Mouse (Mus musculus) forebrain, embryonic 10.5 days (tissue): ENCODE results near the gene Dhrs4. TPM values are rescaled to one million over a fixed set of nuclear protein-coding genes. Genes with fewer than 3 reads are reported as not detected.

Source experiments
- DNase-seq: peaks from one replicate; pipeline ENCODE4 v3.0.0-alpha.2; 2017; ENCODE audit warnings: low spot score; ENCODE audit errors: extremely low spot score
- H3K27ac ChIP-seq: fragments of 300-500 bp; sonication (generic); 2 replicates; pipeline ENCODE4 v1.5.1; 2016; ENCODE audit warnings: mild to moderate bottlenecking
- H3K27me3 ChIP-seq: fragments of 300-500 bp; sonication (generic); 2 replicates; pipeline ENCODE4 v1.6.1; 2016; ENCODE audit warnings: mild to moderate bottlenecking; ENCODE audit not compliant: poor library complexity, severe bottlenecking
- H3K36me3 ChIP-seq: fragments of 300-500 bp; sonication (generic); replicated peaks from 2 replicates; pipeline ENCODE4 v1.6.1; 2016; ENCODE audit warnings: mild to moderate bottlenecking, moderate library complexity
- H3K4me1 ChIP-seq: fragments of 300-500 bp; sonication (generic); 2 replicates; pipeline ENCODE4 v1.6.1; 2016
- H3K4me3 ChIP-seq: fragments of 300-500 bp; sonication (generic); 2 replicates; pipeline ENCODE4 v1.5.1; 2016; ENCODE audit warnings: mild to moderate bottlenecking, moderate library complexity
- H3K9me3 ChIP-seq: fragments of 300-500 bp; sonication (generic); 2 replicates; pipeline ENCODE4 v1.6.1; 2016; ENCODE audit warnings: mild to moderate bottlenecking, moderate library complexity
- WGBS: fragments of 180-500 bp; shearing (Covaris S2); methylation state at CpG from one replicate; pipeline ENCODE4 v1.1.7; 2016; 5-methylcytosine and 5-hydroxymethylcytosine counted together
- polyA plus RNA-seq: library from polyadenylated mRNA; unstranded; fragments of >200 nt; fragmentation: Nextera tagmentation; extraction: Ambion mirVana; gene quantifications from 2 replicates; pipeline ENCODE4 v1.2.1, GENCODE M21; 2016

Gene Dhrs4
- polyA plus RNA-seq, 1 experiment from 2014 or later: 71.0 TPM

GRCm38 (mm10) chr14:55491291-55491833, 12.8 kb downstream of the Dhrs4 start:
- Histone ChIP-seq H3K27ac (peak overlapping the region; percentile 92), H3K36me3 (peaks cover 49% of the 10 kb centered on the region), H3K4me3 (peak overlapping the region; percentile 88), H3K27me3 (peaks cover 11% of the 10 kb centered on the region; the same call in 1 of the 2 replicates), H3K9me3 (no peaks in the 10 kb centered on the region), H3K4me1 (peaks cover 30% of the 10 kb centered on the region)
- DNase-seq: peak; percentile 82
- WGBS: under 1% methylated on average over 30 of the region's 30 CpGs

- no peaks in the 10 kb centered on the region for H3K9me3 ChIP-seq
- peaks cover 31% of the 10 kb centered on the region for H3K4me1 ChIP-seq
- no peak for DNase-seq
- peaks cover 51% of the 10 kb centered on the region for H3K36me3 ChIP-seq
- H3K27ac ChIP-seq: peak overlapping the region; percentile 92
- H3K4me3 ChIP-seq: peak overlapping the region; percentile 88
- WGBS: 54% methylated on average over 3 of the region's 3 CpGs
- H3K27me3 ChIP-seq: peaks cover 11% of the 10 kb centered on the region; the same call in 1 of the 2 replicates
Observed at GRCm38 (mm10) chr14:55492103-55492502, 13.5 kb downstream of the Dhrs4 start.

GRCm38 (mm10) chr14:55495509-55496240, 17.1 kb downstream of the Dhrs4 start:
- Histone ChIP-seq H3K27ac (no peak overlapping the region), H3K36me3 (peaks cover 62% of the 10 kb centered on the region), H3K9me3 (no peaks in the 10 kb centered on the region), H3K4me3 (no peak overlapping the region), H3K27me3 (peaks cover 3% of the 10 kb centered on the region; the same call in 1 of the 2 replicates), H3K4me1 (peaks cover 26% of the 10 kb centered on the region)
- DNase-seq: no peak
- WGBS: 76% methylated on average over 19 of the region's 20 CpGs

- no peaks in the 10 kb centered on the region for H3K9me3 ChIP-seq
- H3K27me3 ChIP-seq: peaks cover 3% of the 10 kb centered on the region; the same call in 1 of the 2 replicates
- 75% methylated on average over 15 of the region's 16 CpGs for WGBS
- no peak overlapping the region for H3K27ac ChIP-seq
- peaks cover 71% of the 10 kb centered on the region for H3K36me3 ChIP-seq
- 0 out of 2 replicates have a peak overlapping the region, but pooled peaks have one; percentile 5 for H3K4me3 ChIP-seq
- H3K4me1 ChIP-seq: peaks cover 13% of the 10 kb centered on the region
- no peak for DNase-seq
Observed at GRCm38 (mm10) chr14:55496761-55497448, 18.3 kb downstream of the Dhrs4 start.

GRCm38 (mm10) chr14:55497449-55497821, 18.9 kb downstream of the Dhrs4 start:
- DNase-seq: peak; percentile 85
- H3K27ac ChIP-seq: peak overlapping the region; percentile 60; the same call in 1 of the 2 replicates
- H3K27me3 ChIP-seq: peaks cover 3% of the 10 kb centered on the region; the same call in 1 of the 2 replicates
- no peaks in the 10 kb centered on the region for H3K9me3 ChIP-seq
- H3K4me3 ChIP-seq: 0 out of 2 replicates have a peak overlapping the region, but pooled peaks have one; percentile 5
- WGBS: 37% methylated on average over 6 of the region's 6 CpGs
- peaks cover 8% of the 10 kb centered on the region; the same call in 1 of the 2 replicates for H3K4me1 ChIP-seq
- H3K36me3 ChIP-seq: peaks cover 76% of the 10 kb centered on the region

- no peak for DNase-seq
- Histone ChIP-seq H3K36me3 (peaks cover 24% of the 10 kb centered on the region), H3K4me1 (peaks cover 5% of the 10 kb centered on the region; the same call in 1 of the 2 replicates), H3K27me3 (peaks cover 3% of the 10 kb centered on the region; the same call in 1 of the 2 replicates), H3K27ac (no peak overlapping the region), H3K9me3 (no peaks in the 10 kb centered on the region), H3K4me3 (no peak overlapping the region)
- WGBS: 88% methylated on average over 9 of the region's 9 CpGs
Observed at GRCm38 (mm10) chr14:55505612-55506011, 27.1 kb downstream of the Dhrs4 start.

- DNase-seq: no peak
- 64% methylated on average over 7 of the region's 7 CpGs for WGBS
- H3K4me1 ChIP-seq: peaks cover 13% of the 10 kb centered on the region; the same call in 1 of the 2 replicates
Observed at GRCm38 (mm10) chr14:55507801-55508200, 29.2 kb downstream of the Dhrs4 start.

GRCm38 (mm10) chr14:55509540-55509939, 31.0 kb downstream of the Dhrs4 start:
- H3K27ac ChIP-seq: no peak overlapping the region
- no peaks in the 10 kb centered on the region for H3K9me3 ChIP-seq
- H3K27me3 ChIP-seq: peaks cover 22% of the 10 kb centered on the region
- WGBS: 86% methylated on average over 10 of the region's 10 CpGs
- no peak for DNase-seq
- no peaks in the 10 kb centered on the region for H3K36me3 ChIP-seq
- H3K4me3 ChIP-seq: no peak overlapping the region
- H3K4me1 ChIP-seq: peaks cover 13% of the 10 kb centered on the region; the same call in 1 of the 2 replicates

More at GRCm38 (mm10) chr14:55507801-55508200, 29.2 kb downstream of the Dhrs4 start:
- Histone ChIP-seq H3K27ac (no peak overlapping the region), H3K27me3 (peaks cover 19% of the 10 kb centered on the region), H3K4me3 (no peak overlapping the region), H3K36me3 (peaks cover 6% of the 10 kb centered on the region; the same call in 1 of the 2 replicates), H3K9me3 (no peaks in the 10 kb centered on the region)

- Histone ChIP-seq H3K27me3 (peaks cover 22% of the 10 kb centered on the region), H3K36me3 (no peaks in the 10 kb centered on the region), H3K27ac (0 out of 2 replicates have a peak within 1 kb of the TSS, but pooled peaks have one; percentile 15), H3K4me1 (peaks cover 13% of the 10 kb centered on the region; the same call in 1 of the 2 replicates), H3K9me3 (no peaks in the 10 kb centered on the region), H3K4me3 (no peak within 1 kb of the TSS)
- no peak for DNase-seq
- WGBS: 76% methylated on average over 21 of the region's 22 CpGs
Observed at GRCm38 (mm10) chr14:55510125-55510731, 31.7 kb downstream of the Dhrs4 start, which contains the start of gene Cpne6. Gene Cpne6 (plus strand): TSS chr14:55510445.

- no peak for DNase-seq
- Histone ChIP-seq H3K27me3 (peaks cover 22% of the 10 kb centered on the region), H3K27ac (no peak overlapping the region), H3K36me3 (no peaks in the 10 kb centered on the region), H3K4me1 (peaks cover 13% of the 10 kb centered on the region; the same call in 1 of the 2 replicates), H3K9me3 (no peaks in the 10 kb centered on the region), H3K4me3 (no peak overlapping the region)
- 64% methylated on average over 7 of the region's 7 CpGs for WGBS
Observed at GRCm38 (mm10) chr14:55511037-55511436, 32.5 kb downstream of the Dhrs4 start.

- no peaks in the 10 kb centered on the region for H3K9me3 ChIP-seq
- H3K4me3 ChIP-seq: no peak overlapping the region
- H3K27ac ChIP-seq: no peak overlapping the region
- peaks cover 46% of the 10 kb centered on the region for H3K27me3 ChIP-seq
- DNase-seq: no peak
- H3K36me3 ChIP-seq: no peaks in the 10 kb centered on the region
- peaks cover 22% of the 10 kb centered on the region for H3K4me1 ChIP-seq
- 72% methylated on average over 10 of the region's 10 CpGs for WGBS
Observed at GRCm38 (mm10) chr14:55513927-55514326, 35.4 kb downstream of the Dhrs4 start.

GRCm38 (mm10) chr14:55515846-55516245, 37.3 kb downstream of the Dhrs4 start:
- Histone ChIP-seq H3K36me3 (no peaks in the 10 kb centered on the region), H3K4me1 (peaks cover 28% of the 10 kb centered on the region), H3K27me3 (peaks cover 60% of the 10 kb centered on the region), H3K4me3 (no peak overlapping the region), H3K27ac (no peak overlapping the region), H3K9me3 (no peaks in the 10 kb centered on the region)
- no peak for DNase-seq
- WGBS: 87% methylated on average over 4 of the region's 4 CpGs
